Mouse (Mus musculus): Measurements from ENCODE around the gene Zfp207. TPM values are rescaled to one million over a fixed set of nuclear protein-coding genes. Genes with fewer than 3 reads are reported as not detected.
"Not testable (repeated sequence)": the region's sequence is repeated elsewhere in the genome, so short reads cannot be mapped to it uniquely, and the experiment has no call there.

The Zfp207 gene
- polyA plus RNA-seq, 1 experiment from 2014 or later = 226 TPM

GRCm38 (mm10) chr11:80382626-80383018 lies 457 bp upstream of the Zfp207 start:
- WGBS = 1% methylated on average over 12 of the region's 12 CpGs
- peak; percentile 32 for ATAC-seq (ENCODE audit: borderline replicate concordance, extremely low read depth, low FRiP score, low TSS enrichment)
- H3K27ac ChIP-seq = peak overlapping the region; percentile 86

GRCm38 (mm10) chr11:80383626-80384046 lies 557 bp downstream of the Zfp207 start:
- Histone ChIP-seq H3K4me3 (peak overlapping the region; percentile 65), H3K4me1 (peaks cover 25% of the 10 kb centered on the region), H3K9ac (peak overlapping the region; percentile 95), H3K36me3 (peaks cover 23% of the 10 kb centered on the region), H3K4me2 (no peak overlapping the region; the same call in 1 of the 2 replicates), H3K27me3 (no peaks in the 10 kb centered on the region), H3K27ac (peak overlapping the region; percentile 86), H3K9me3 (no peaks in the 10 kb centered on the region)
- no peak for ATAC-seq (ENCODE audit: borderline replicate concordance, extremely low read depth, low FRiP score, low TSS enrichment)
- WGBS = under 1% methylated on average over 20 of the region's 20 CpGs

More at GRCm38 (mm10) chr11:80382626-80383018, 457 bp upstream of the Zfp207 start:
- peak overlapping the region; percentile 95 for H3K9ac ChIP-seq
- no peaks in the 10 kb centered on the region for H3K9me3 ChIP-seq
- no peaks in the 10 kb centered on the region for H3K27me3 ChIP-seq
- H3K36me3 ChIP-seq = peaks cover 13% of the 10 kb centered on the region
- peak overlapping the region; percentile 67 for H3K4me2 ChIP-seq
- peaks cover 25% of the 10 kb centered on the region for H3K4me1 ChIP-seq
- peak overlapping the region; percentile 65 for H3K4me3 ChIP-seq

- Histone ChIP-seq H3K27me3 (no peaks in the 10 kb centered on the region), H3K9me3 (no peaks in the 10 kb centered on the region), H3K4me1 (peaks cover 25% of the 10 kb centered on the region), H3K9ac (peak overlapping the region; percentile 52), H3K4me2 (peak overlapping the region; percentile 79), H3K36me3 (peaks cover 30% of the 10 kb centered on the region), H3K4me3 (peak overlapping the region; percentile 65), H3K27ac (no peak overlapping the region)
- ATAC-seq (ENCODE audit: borderline replicate concordance, extremely low read depth, low FRiP score, low TSS enrichment) = no peak
Measured at GRCm38 (mm10) chr11:80384461-80384860, 1.4 kb downstream of the Zfp207 start.

- Histone ChIP-seq H3K4me3 (peak overlapping the region; percentile 65), H3K27me3 (no peaks in the 10 kb centered on the region), H3K36me3 (peaks cover 32% of the 10 kb centered on the region), H3K9me3 (no peaks in the 10 kb centered on the region), H3K4me1 (peaks cover 25% of the 10 kb centered on the region), H3K4me2 (peak overlapping the region; percentile 79), H3K27ac (no peak overlapping the region), H3K9ac (peak overlapping the region; percentile 52)
- ATAC-seq (ENCODE audit: borderline replicate concordance, extremely low read depth, low FRiP score, low TSS enrichment) = no peak
- 26% methylated on average over 4 of the region's 4 CpGs for WGBS
Measured at GRCm38 (mm10) chr11:80385055-80385454, 2.0 kb downstream of the Zfp207 start.

DNA sequence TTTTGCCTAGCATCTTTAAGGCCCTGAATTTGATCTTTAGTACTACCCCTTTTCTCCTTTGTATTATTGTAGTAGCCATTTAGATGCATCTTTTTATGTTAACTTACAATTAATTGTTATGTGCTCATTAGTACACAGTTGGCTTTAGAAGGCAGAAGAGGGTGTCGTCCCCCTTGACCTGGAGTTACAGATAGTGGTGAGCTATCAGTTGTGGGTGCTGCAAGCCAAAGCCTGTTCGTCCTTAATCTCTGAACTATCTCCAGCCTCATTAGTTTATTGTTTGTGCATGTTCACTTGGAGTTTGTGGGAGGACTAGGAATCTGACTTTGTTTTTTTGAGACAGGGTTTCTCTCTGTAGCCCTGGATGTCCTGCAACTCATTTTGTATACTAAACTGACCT lies 3.7 kb downstream of the Zfp207 start:
- peaks cover 25% of the 10 kb centered on the region for H3K4me1 ChIP-seq
- no peak for ATAC-seq (ENCODE audit: borderline replicate concordance, extremely low read depth, low FRiP score, low TSS enrichment)
- no peaks in the 10 kb centered on the region for H3K27me3 ChIP-seq
- H3K36me3 ChIP-seq = peaks cover 44% of the 10 kb centered on the region
- no peak overlapping the region for H3K9ac ChIP-seq
- H3K9me3 ChIP-seq = no peaks in the 10 kb centered on the region
- no peak overlapping the region for H3K4me3 ChIP-seq
- 71% methylated on average over 2 of the region's 2 CpGs for WGBS
- H3K4me2 ChIP-seq = peak overlapping the region; percentile 79
- H3K27ac ChIP-seq = no peak overlapping the region

DNA sequence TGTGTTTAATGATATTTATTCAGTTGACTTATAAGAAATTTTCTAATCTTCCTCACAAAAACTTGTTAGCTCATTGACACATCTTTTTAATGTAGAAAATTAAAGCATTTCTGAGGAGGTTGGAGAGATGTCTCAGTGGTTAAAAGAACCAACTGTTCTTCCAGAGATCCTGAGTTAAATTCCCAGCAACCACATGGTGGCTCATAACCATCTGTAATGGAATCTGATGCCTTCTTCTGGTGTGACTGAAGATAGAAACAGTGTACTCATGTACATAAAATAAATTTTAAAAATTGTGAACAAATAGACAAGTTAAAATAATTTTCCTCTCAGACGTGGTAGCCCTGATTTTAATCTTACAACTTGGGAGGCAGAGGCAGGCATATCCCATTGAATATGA lies 6.8 kb downstream of the Zfp207 start:
- 77% methylated on average over 1 of the region's 1 CpGs for WGBS
- H3K9ac ChIP-seq = no peak overlapping the region
- H3K36me3 ChIP-seq = peaks cover 63% of the 10 kb centered on the region
- no peaks in the 10 kb centered on the region for H3K27me3 ChIP-seq
- no peak overlapping the region for H3K27ac ChIP-seq
- no peak overlapping the region for H3K4me3 ChIP-seq
- H3K9me3 ChIP-seq = no peaks in the 10 kb centered on the region
- no peak overlapping the region for H3K4me2 ChIP-seq
- ATAC-seq (ENCODE audit: borderline replicate concordance, extremely low read depth, low FRiP score, low TSS enrichment) = no peak
- peaks cover 19% of the 10 kb centered on the region for H3K4me1 ChIP-seq

DNA sequence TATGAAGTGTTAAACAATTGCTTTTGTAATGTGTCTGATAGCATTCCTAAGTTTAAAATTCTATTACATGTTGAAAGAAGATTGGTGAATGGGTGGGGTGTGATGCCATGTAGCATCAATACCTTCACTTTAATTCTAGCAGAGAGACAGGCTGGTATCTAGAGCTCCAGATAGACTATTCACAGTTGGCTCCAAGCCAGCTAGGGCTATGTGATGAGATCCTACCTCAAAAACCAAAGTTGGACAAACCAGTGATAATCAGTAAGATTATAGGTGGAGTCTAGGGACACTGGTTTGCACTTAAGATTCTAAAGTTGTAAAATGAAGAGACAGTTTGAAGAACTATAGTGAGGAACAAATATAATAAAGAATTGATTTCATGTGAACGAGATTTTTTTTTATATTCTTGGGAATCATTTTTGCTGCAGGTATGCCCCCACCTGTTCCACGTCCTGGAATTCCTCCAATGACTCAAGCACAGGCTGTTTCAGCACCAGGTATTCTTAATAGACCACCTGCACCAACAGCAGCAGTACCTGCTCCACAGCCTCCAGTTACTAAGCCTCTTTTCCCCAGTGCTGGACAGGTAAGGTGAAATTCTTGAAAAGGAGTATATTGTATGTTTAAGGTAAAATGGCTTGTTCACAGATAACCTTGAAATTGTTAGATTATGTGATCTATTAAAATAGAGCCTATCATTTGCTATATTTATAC lies 8.5 kb downstream of the Zfp207 start:
- WGBS = 88% methylated on average over 2 of the region's 2 CpGs
- Histone ChIP-seq H3K27ac (no peak overlapping the region), H3K9ac (no peak overlapping the region), H3K27me3 (no peaks in the 10 kb centered on the region), H3K9me3 (no peaks in the 10 kb centered on the region), H3K36me3 (peaks cover 73% of the 10 kb centered on the region), H3K4me3 (no peak overlapping the region), H3K4me1 (peaks cover 3% of the 10 kb centered on the region), H3K4me2 (no peak overlapping the region)
- no peak for ATAC-seq (ENCODE audit: borderline replicate concordance, extremely low read depth, low FRiP score, low TSS enrichment)

DNA sequence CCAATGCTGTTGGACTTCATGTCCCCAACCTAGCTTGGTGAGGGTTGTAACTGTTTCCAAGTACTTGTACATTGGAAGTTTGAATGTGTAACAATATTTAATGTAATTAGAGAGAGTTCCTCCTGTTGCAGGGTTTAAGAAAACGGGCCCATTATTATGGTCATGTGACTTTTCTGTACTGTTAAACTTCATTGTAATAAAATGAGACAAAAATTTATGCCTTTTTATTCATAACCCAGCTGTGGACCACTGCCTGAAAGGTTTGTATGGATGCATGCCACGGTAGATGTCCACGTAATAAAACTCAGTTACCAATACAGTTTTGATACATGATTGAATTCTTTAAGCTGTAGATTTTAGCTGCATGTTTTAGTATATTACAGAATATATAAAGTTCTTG lies 12.9 kb downstream of the Zfp207 start:
- Histone ChIP-seq H3K27me3 (no peaks in the 10 kb centered on the region), H3K36me3 (peaks cover 76% of the 10 kb centered on the region)
- WGBS = 91% methylated on average over 3 of the region's 3 CpGs

GRCm38 (mm10) chr11:80396617-80397016 lies 13.5 kb downstream of the Zfp207 start:
- no peaks in the 10 kb centered on the region for H3K4me1 ChIP-seq
- no peak for ATAC-seq (ENCODE audit: borderline replicate concordance, extremely low read depth, low FRiP score, low TSS enrichment)
- 91% methylated on average over 4 of the region's 4 CpGs for WGBS
- no peaks in the 10 kb centered on the region for H3K27me3 ChIP-seq
- H3K9me3 ChIP-seq = no peaks in the 10 kb centered on the region
- no peak overlapping the region for H3K4me3 ChIP-seq
- H3K36me3 ChIP-seq = peaks cover 74% of the 10 kb centered on the region
- no peak overlapping the region for H3K9ac ChIP-seq
- H3K4me2 ChIP-seq = no peak overlapping the region
- no peak overlapping the region for H3K27ac ChIP-seq

More for the DNA sequence above, 12.9 kb downstream of the Zfp207 start:
- Histone ChIP-seq H3K4me2 (no peak overlapping the region), H3K27ac (no peak overlapping the region), H3K9ac (no peak overlapping the region), H3K4me3 (no peak overlapping the region), H3K9me3 (no peaks in the 10 kb centered on the region), H3K4me1 (no peaks in the 10 kb centered on the region)
- ATAC-seq (ENCODE audit: borderline replicate concordance, extremely low read depth, low FRiP score, low TSS enrichment) = no peak

- H3K9me3 ChIP-seq; H3K27me3 ChIP-seq; H3K9ac ChIP-seq; H3K4me1 ChIP-seq; H3K27ac ChIP-seq; H3K4me2 ChIP-seq; H3K4me3 ChIP-seq; ATAC-seq (ENCODE audit: borderline replicate concordance, extremely low read depth, low FRiP score, low TSS enrichment): not testable (repeated sequence)
- 97% methylated on average over 6 of the region's 6 CpGs for WGBS
- H3K36me3 ChIP-seq = peaks cover 55% of the 10 kb centered on the region
Measured at GRCm38 (mm10) chr11:80407878-80408277, 24.8 kb downstream of the Zfp207 start.

- no peak overlapping the region for H3K9ac ChIP-seq
- 89% methylated on average over 2 of the region's 2 CpGs for WGBS
- no peak overlapping the region for H3K4me2 ChIP-seq
- no peak overlapping the region for H3K4me3 ChIP-seq
- H3K36me3 ChIP-seq = peaks cover 50% of the 10 kb centered on the region
- no peaks in the 10 kb centered on the region for H3K4me1 ChIP-seq
- no peaks in the 10 kb centered on the region for H3K27me3 ChIP-seq
- H3K27ac ChIP-seq = no peak overlapping the region
- no peaks in the 10 kb centered on the region for H3K9me3 ChIP-seq
- ATAC-seq (ENCODE audit: borderline replicate concordance, extremely low read depth, low FRiP score, low TSS enrichment) = no peak
Measured at GRCm38 (mm10) chr11:80410377-80410776, 27.3 kb downstream of the Zfp207 start.

GRCm38 (mm10) chr11:80417085-80417484 lies 34.0 kb downstream of the Zfp207 start:
- Histone ChIP-seq H3K36me3 (peaks cover 21% of the 10 kb centered on the region), H3K9me3 (no peaks in the 10 kb centered on the region), H3K4me2 (no peak overlapping the region), H3K4me3 (no peak overlapping the region), H3K9ac (no peak overlapping the region), H3K27me3 (no peaks in the 10 kb centered on the region), H3K27ac (no peak overlapping the region), H3K4me1 (no peaks in the 10 kb centered on the region)
- no peak for ATAC-seq (ENCODE audit: borderline replicate concordance, extremely low read depth, low FRiP score, low TSS enrichment)
- 84% methylated on average over 5 of the region's 5 CpGs for WGBS
